Mouse (Mus musculus): ENCODE data around the gene Arpc1a. TPM values are rescaled to one million over a fixed set of nuclear protein-coding genes. Genes with fewer than 3 reads are reported as not detected.
"Not testable (repeated sequence)": the region's sequence is repeated elsewhere in the genome, so short reads cannot be mapped to it uniquely, and the experiment has no call there.

Arpc1a gene
- polyA plus RNA-seq, 1 experiment = 135 TPM

GRCm38 (mm10) chr5:145130191-145130590, 46.6 kb downstream of the Arpc1a start:
- WGBS = 65% methylated on average over 11 of the region's 11 CpGs
- Histone ChIP-seq H3K4me1 (ENCODE audit: control insufficient read depth, insufficient read depth, low read length) (no peaks in the 10 kb centered on the region), H3K4me3 (replicated peaks; ENCODE audit: extremely low read depth, low read depth, low read length) (no peak overlapping the region)
- TF ChIP-seq POLR2A (IDR thresholded peaks at IDR 0.05; ENCODE audit: borderline replicate concordance, extremely low read depth, low read depth, low read length) = no peak
- no peak for TF ChIP-seq CTCF (IDR thresholded peaks at IDR 0.05; ENCODE audit: insufficient read depth, low read length)
- no peak for DNase-seq

DNA sequence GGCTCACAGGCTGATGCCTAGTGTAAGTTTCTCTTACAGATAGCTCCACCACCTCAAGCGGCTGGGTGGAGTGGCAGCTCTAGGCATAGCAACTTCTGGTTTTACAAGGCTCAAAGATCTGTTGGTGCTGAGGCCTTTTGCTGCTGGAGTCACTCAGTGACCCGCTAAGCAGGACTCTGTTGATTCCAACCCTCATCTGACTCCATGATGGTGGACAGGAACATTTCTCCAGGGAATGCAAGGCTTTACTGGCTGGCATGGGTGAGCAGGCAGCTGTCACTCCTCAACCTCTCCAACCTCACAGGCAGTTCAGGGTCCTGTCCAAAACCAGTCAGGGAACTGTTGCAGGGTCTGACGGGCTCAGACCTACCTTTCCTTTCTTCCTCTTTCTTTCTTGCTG, 47.4 kb downstream of the Arpc1a start:
- no peak for DNase-seq
- Histone ChIP-seq H3K4me1 (ENCODE audit: control insufficient read depth, insufficient read depth, low read length) (no peaks in the 10 kb centered on the region), H3K4me3 (replicated peaks; ENCODE audit: extremely low read depth, low read depth, low read length) (no peak overlapping the region)
- TF ChIP-seq POLR2A (IDR thresholded peaks at IDR 0.05; ENCODE audit: borderline replicate concordance, extremely low read depth, low read depth, low read length) = no peak
- no peak for TF ChIP-seq CTCF (IDR thresholded peaks at IDR 0.05; ENCODE audit: insufficient read depth, low read length)
- 76% methylated on average over 3 of the region's 3 CpGs for WGBS

DNA sequence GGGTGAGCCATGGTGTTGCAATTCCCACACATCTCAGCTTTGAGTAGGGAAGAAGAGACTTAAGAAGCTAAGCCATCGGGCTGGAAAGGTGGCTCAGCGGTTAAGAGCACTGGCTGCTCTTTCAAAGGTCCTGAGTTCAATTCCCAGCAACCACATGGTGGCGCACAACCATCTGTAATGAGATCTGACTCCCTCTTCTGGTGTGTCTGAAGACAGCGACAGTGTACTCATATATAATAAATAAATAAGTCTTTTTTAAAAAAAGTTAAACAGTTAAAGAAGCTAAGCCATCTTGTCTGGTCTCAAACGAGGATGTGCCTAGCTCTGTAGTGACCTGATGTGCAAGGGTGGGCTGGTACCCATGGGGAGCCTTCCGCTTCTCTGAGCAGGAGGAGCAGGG, 49.6 kb downstream of the Arpc1a start:
- not testable (repeated sequence) for H3K4me1 ChIP-seq (ENCODE audit: control insufficient read depth, insufficient read depth, low read length); H3K4me3 ChIP-seq (replicated peaks; ENCODE audit: extremely low read depth, low read depth, low read length); DNase-seq
- WGBS = 86% methylated on average over 6 of the region's 6 CpGs

- TF ChIP-seq CTCF (IDR thresholded peaks at IDR 0.05; ENCODE audit: insufficient read depth, low read length) = no peak
- TF ChIP-seq POLR2A (IDR thresholded peaks at IDR 0.05; ENCODE audit: borderline replicate concordance, extremely low read depth, low read depth, low read length) = no peak
- Histone ChIP-seq H3K4me3 (replicated peaks; ENCODE audit: extremely low read depth, low read depth, low read length) (peak overlapping the region; percentile 91), H3K4me1 (ENCODE audit: control insufficient read depth, insufficient read depth, low read length) (peaks cover 2% of the 10 kb centered on the region; the same call in 1 of the 2 replicates)
- DNase-seq = no peak
- WGBS = 5% methylated on average over 6 of the region's 6 CpGs
Observed at GRCm38 (mm10) chr5:145138836-145139235, 55.2 kb downstream of the Arpc1a start.

DNA sequence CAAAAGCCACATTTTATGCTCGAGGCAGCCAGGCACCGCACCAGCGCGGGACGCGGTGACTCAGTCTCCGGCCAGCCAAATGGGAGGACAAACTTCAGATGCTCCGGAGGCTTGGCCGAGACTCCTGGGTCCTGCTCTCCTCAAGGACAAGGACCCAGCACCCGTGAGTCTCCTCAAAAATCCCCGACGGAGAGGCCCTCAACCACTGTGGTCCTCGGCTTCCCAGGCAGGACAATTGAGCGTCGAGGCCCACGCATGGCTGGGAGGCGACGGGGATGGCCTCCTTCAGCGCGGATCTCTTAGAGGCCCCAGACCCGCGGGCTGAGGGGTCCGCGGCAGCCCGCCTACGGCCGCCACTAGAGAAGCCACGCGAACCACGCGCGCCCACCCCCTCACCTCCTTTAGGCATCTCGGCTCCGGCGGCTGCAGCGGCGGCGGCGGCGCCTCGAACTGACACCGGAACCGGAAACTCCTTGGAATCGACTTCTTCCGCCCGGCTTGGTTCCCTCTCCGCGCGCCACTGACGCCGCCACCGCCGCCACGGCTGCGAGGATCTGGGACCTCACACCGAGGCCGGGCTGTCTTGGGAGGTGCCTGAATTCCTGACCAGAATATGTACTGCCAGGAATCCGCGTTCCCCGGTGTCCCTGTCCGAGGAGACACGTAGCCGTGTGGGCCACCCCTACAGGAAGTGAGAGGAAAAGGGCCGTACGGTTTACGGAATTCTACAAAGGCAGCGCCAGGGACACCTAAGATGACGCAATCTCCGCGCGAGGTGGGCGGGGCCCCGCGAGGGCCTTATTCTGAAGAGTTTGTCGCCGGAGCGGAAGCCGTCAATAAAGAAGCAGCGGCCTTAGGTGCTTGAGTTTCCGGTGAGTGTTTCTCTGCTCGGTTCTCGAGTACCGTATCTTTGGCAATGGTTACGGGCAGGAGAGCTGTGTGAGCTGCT, 56.2 kb downstream of the Arpc1a start, which contains the start of the genes Pdap1 and Bud31:
Gene Pdap1, minus strand, starts transcription at position 668 of the 949 bp plus-strand sequence.
Gene Bud31, plus strand, starts transcription at position 792 of the 949 bp plus-strand sequence.
- Histone ChIP-seq H3K4me1 (ENCODE audit: control insufficient read depth, insufficient read depth, low read length) (peaks cover 2% of the 10 kb centered on the region; the same call in 1 of the 2 replicates), H3K4me3 (replicated peaks; ENCODE audit: extremely low read depth, low read depth, low read length) (peak within 1 kb of the TSS; percentile 97)
- peak; percentile 74; the same call in 1 of the 2 replicates for TF ChIP-seq POLR2A (IDR thresholded peaks at IDR 0.05; ENCODE audit: borderline replicate concordance, extremely low read depth, low read depth, low read length)
- no peak for TF ChIP-seq CTCF (IDR thresholded peaks at IDR 0.05; ENCODE audit: insufficient read depth, low read length)
- WGBS = under 1% methylated on average over 84 of the region's 84 CpGs
- DNase-seq = peak; percentile 97

DNA sequence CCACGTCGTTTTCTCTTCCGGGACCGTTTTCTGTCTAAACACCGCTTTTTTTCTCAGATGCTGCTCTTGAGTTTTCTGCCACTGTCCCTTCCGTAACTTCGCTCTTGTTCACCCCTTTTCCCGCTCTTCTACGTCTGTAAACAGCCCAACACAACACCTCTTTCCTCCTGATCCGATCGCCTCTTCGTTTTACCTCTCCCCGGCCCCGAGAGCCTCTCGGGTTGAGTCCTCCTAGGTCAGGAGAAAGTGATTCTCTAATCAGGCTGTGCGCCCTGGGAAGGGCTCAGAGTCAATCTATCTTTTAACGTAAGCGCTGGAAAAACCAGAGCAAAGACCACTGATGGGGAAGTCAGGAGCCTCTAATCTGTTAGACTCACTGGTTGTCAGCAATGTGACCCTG, 57.0 kb downstream of the Arpc1a start:
- DNase-seq = no peak
- under 1% methylated on average over 18 of the region's 18 CpGs for WGBS
- no peak for TF ChIP-seq POLR2A (IDR thresholded peaks at IDR 0.05; ENCODE audit: borderline replicate concordance, extremely low read depth, low read depth, low read length)
- TF ChIP-seq CTCF (IDR thresholded peaks at IDR 0.05; ENCODE audit: insufficient read depth, low read length) = no peak
- H3K4me1 ChIP-seq (ENCODE audit: control insufficient read depth, insufficient read depth, low read length) = peaks cover 2% of the 10 kb centered on the region; the same call in 1 of the 2 replicates
- peak overlapping the region; percentile 97 for H3K4me3 ChIP-seq (replicated peaks; ENCODE audit: extremely low read depth, low read depth, low read length)

- TF ChIP-seq POLR2A (IDR thresholded peaks at IDR 0.05; ENCODE audit: borderline replicate concordance, extremely low read depth, low read depth, low read length) (no peak), CTCF (IDR thresholded peaks at IDR 0.05; ENCODE audit: insufficient read depth, low read length) (no peak)
- H3K4me3 ChIP-seq (replicated peaks; ENCODE audit: extremely low read depth, low read depth, low read length) = no peak overlapping the region
- WGBS = 91% methylated on average over 5 of the region's 5 CpGs
- DNase-seq = no peak
- H3K4me1 ChIP-seq (ENCODE audit: control insufficient read depth, insufficient read depth, low read length) = no peaks in the 10 kb centered on the region
Observed at GRCm38 (mm10) chr5:145147748-145148147, 64.1 kb downstream of the Arpc1a start.

GRCm38 (mm10) chr5:145149294-145149693, 65.7 kb downstream of the Arpc1a start:
- WGBS = 87% methylated on average over 6 of the region's 6 CpGs
- H3K4me1 ChIP-seq (ENCODE audit: control insufficient read depth, insufficient read depth, low read length) = no peaks in the 10 kb centered on the region
- DNase-seq = no peak
- H3K4me3 ChIP-seq (replicated peaks; ENCODE audit: extremely low read depth, low read depth, low read length) = no peak overlapping the region
- TF ChIP-seq CTCF (IDR thresholded peaks at IDR 0.05; ENCODE audit: insufficient read depth, low read length) (no peak), POLR2A (IDR thresholded peaks at IDR 0.05; ENCODE audit: borderline replicate concordance, extremely low read depth, low read depth, low read length) (no peak)

- Histone ChIP-seq H3K4me1 (ENCODE audit: control insufficient read depth, insufficient read depth, low read length) (no peaks in the 10 kb centered on the region), H3K4me3 (replicated peaks; ENCODE audit: extremely low read depth, low read depth, low read length) (no peak overlapping the region)
- no peak for DNase-seq
- 93% methylated on average over 5 of the region's 5 CpGs for WGBS
- TF ChIP-seq CTCF (IDR thresholded peaks at IDR 0.05; ENCODE audit: insufficient read depth, low read length) = no peak
- no peak for TF ChIP-seq POLR2A (IDR thresholded peaks at IDR 0.05; ENCODE audit: borderline replicate concordance, extremely low read depth, low read depth, low read length)
Observed at GRCm38 (mm10) chr5:145152690-145153089, 69.1 kb downstream of the Arpc1a start.

Other genes starting within 250 kb of the Arpc1a start
- 33.5 and 34.1 TPM in 2 replicates for gene Smurf1, start 118.0 kb upstream of the Arpc1a start, polyA plus RNA-seq (2012; rRNA removed)
- gene Gm4871, start 51.1 kb upstream of the Arpc1a start, polyA plus RNA-seq (2012; rRNA removed) = not detected in 2 replicates
- not detected in 2 replicates for gene 1700018F24Rik, start 40.8 kb upstream of the Arpc1a start, polyA plus RNA-seq (2012; rRNA removed)
- not detected in 2 replicates for gene Kpna7, start 200 bp downstream of the Arpc1a start, polyA plus RNA-seq (2012; rRNA removed)
- 492 and 519 TPM in 2 replicates for gene Arpc1b, start 30.4 kb downstream of the Arpc1a start, polyA plus RNA-seq (2012; rRNA removed)
- gene Pdap1, start 56.4 kb downstream of the Arpc1a start, polyA plus RNA-seq (2012; rRNA removed) = 18.4 and 23.4 TPM in 2 replicates
- 33.1 and 33.9 TPM in 2 replicates for gene Bud31, start 56.5 kb downstream of the Arpc1a start, polyA plus RNA-seq (2012; rRNA removed)
- gene Ptcd1, start 83.3 kb downstream of the Arpc1a start, polyA plus RNA-seq (2012; rRNA removed) = 10.2 and 10.5 TPM in 2 replicates
- gene Cpsf4, start 83.4 kb downstream of the Arpc1a start, polyA plus RNA-seq (2012; rRNA removed) = 22.6 and 23.5 TPM in 2 replicates
- gene Atp5j2, start 108.2 kb downstream of the Arpc1a start, polyA plus RNA-seq (2012; rRNA removed) = 65.1 and 107 TPM in 2 replicates
- gene Zkscan14, start 118.0 kb downstream of the Arpc1a start, polyA plus RNA-seq (2012; rRNA removed) = 3.1 and 4.2 TPM in 2 replicates
- 3.1 and 4.1 TPM in 2 replicates for gene Zkscan5, start 120.7 kb downstream of the Arpc1a start, polyA plus RNA-seq (2012; rRNA removed)
- 11.4 and 18.0 TPM in 2 replicates for gene Zfp655, start 147.9 kb downstream of the Arpc1a start, polyA plus RNA-seq (2012; rRNA removed)
- 15.6 and 18.8 TPM in 2 replicates for gene Zscan25, start 196.7 kb downstream of the Arpc1a start, polyA plus RNA-seq (2012; rRNA removed)

Data from lung, adult 2 months (tissue).